ENCODE assay signal across 9 mouse cellular contexts in the genomic region with DNA sequence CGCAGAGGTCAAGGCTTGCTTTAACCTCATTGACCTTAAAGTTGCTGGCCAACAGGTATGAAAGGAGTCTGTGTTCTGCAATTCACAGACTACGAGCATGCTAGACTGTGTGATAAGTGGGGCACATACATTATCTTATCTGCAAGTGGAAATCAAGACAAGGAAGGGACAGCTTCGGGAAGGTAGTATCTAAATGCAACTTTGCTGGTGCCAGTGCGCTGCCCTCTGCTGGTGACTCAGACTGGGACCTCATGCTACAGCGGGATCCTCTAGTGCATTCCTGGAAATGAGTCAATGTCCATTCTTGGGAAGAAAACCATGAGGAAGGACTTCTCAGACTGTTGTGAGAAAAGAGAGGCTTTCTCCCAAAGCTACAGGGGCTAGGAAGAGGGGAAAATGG. TPM values are rescaled to one million over a fixed set of nuclear protein-coding genes. Genes with fewer than 3 reads are reported as not detected.
DNase-seq lines count a peak whose midpoint lies in the region; ATAC-seq and TF ChIP-seq lines count a peak whose summit lies in the region.
"Had no signal": no experiment of that assay in that cellular context is flagged by ENCODE, and none has a peak within 500 bp of the region (broad histone marks: within the 10 kb centered on the region; RNA-seq: fewer than 3 reads in every experiment).

No protein-coding gene starts in this region.

- no peak for ATAC-seq in cerebellum, adult (ENCODE audit: insufficient number of reproducible peaks, low FRiP score, low TSS enrichment)
- ATAC-seq in kidney, postnatal 0 days (replicated peaks; ENCODE audit: low FRiP score, low read depth) = no peak
- no peak; the same call in 1 of the 2 replicates for ATAC-seq in megakaryocyte-erythroid progenitor cell, adult 5-6 weeks (replicated peaks; ENCODE audit: low FRiP score, low TSS enrichment, poor library complexity, severe bottlenecking)

- WGBS in kidney, postnatal 0 days = 57% methylated on average over 5 of the region's 5 CpGs

- H3K27ac ChIP-seq in kidney, postnatal 0 days = no peak overlapping the region
- H3K27ac ChIP-seq: macrophage had no signal

- H3K4me1 ChIP-seq in kidney, postnatal 0 days (replicated peaks; ENCODE audit: insufficient read depth, low read length) = no peaks in the 10 kb centered on the region

- H3K4me2 ChIP-seq in kidney, postnatal 0 days (ENCODE audit: low read length) = no peak overlapping the region

- no peak overlapping the region for H3K9ac ChIP-seq in kidney, postnatal 0 days (ENCODE audit: low read depth, low read length)

- no peaks in the 10 kb centered on the region for H3K27me3 ChIP-seq in kidney, postnatal 0 days (ENCODE audit: insufficient read depth, low read length)

- no peaks in the 10 kb centered on the region for H3K36me3 ChIP-seq in kidney, postnatal 0 days (ENCODE audit: insufficient read depth, low read length)

- no peaks in the 10 kb centered on the region for H3K9me3 ChIP-seq in kidney, postnatal 0 days (replicated peaks; ENCODE audit: low read length)

- TF ChIP-seq CTCF in kidney, postnatal 0 days (IDR thresholded peaks at IDR 0.05; ENCODE audit: low read depth) = peak; percentile 76

- no peak overlapping the region for H3K4me3 ChIP-seq in kidney, postnatal 0 days (replicated peaks; ENCODE audit: low read depth, low read length)

- DNase-seq in cerebellum, adult 11 months = peak; percentile 50
- DNase-seq in right cerebral cortex, adult 2 months (ENCODE audit: low spot score in 2 of 2) = peak; percentile 39 to 46
- DNase-seq in right cerebral cortex, postnatal 36 days (ENCODE audit: low spot score in 2 of 2) = no peak
- peak; percentile 45 for DNase-seq in cerebellum, adult 9-11 months
- DNase-seq in kidney, postnatal 0 days (ENCODE audit: low spot score) = peak; percentile 70
- DNase-seq in retina, embryonic 14.5 days (ENCODE audit: low spot score) = peak; percentile 68

RNA-seq across cellular contexts. Expression of gene Abi3, which starts 11.4 kb away (rescaled TPM):
- 10.5 and 13.1 TPM in 2 replicates for polyA plus RNA-seq in kidney, postnatal 0 days (2015; fragmentation: Nextera tagmentation; extraction: Ambion mirVana)
- 5.9 and 8.9 TPM in 2 replicates for total RNA-seq in megakaryocyte-erythroid progenitor cell, adult 5-6 weeks (2014; fragmentation: Nextera tagmentation)
- 3.4 and 5.7 TPM in 2 replicates for total RNA-seq in megakaryocyte-erythroid progenitor cell, adult 5-6 weeks (2017)

RNA-seq across cellular contexts. Expression of gene Gngt2, which starts 16.7 kb away (rescaled TPM):
- 32.6 and 32.9 TPM in 2 replicates for polyA plus RNA-seq in kidney, postnatal 0 days (2015; fragmentation: Nextera tagmentation; extraction: Ambion mirVana)
- 4.4 and 5.0 TPM in 2 replicates for total RNA-seq in megakaryocyte-erythroid progenitor cell, adult 5-6 weeks (2014; fragmentation: Nextera tagmentation)
- 4.0 and 4.6 TPM in 2 replicates for total RNA-seq in megakaryocyte-erythroid progenitor cell, adult 5-6 weeks (2017)

RNA-seq across cellular contexts. Expression of gene Phospho1, which starts 29.4 kb away (rescaled TPM):
- polyA plus RNA-seq in kidney, postnatal 0 days (2015; fragmentation: Nextera tagmentation; extraction: Ambion mirVana) = 0.17 TPM in 1 of 2 replicates, not detected in the other
- total RNA-seq in megakaryocyte-erythroid progenitor cell, adult 5-6 weeks (2014; fragmentation: Nextera tagmentation) = 5.6 and 7.5 TPM in 2 replicates
- total RNA-seq in megakaryocyte-erythroid progenitor cell, adult 5-6 weeks (2017) = 0.56 and 3.2 TPM in 2 replicates

Comparison
In these comparisons a context has a peak if more than half of its experiments do, and no peak if none do; other contexts are left out.
1. DNase-seq: peak in cerebellum, adult 11 months (single experiment), right cerebral cortex, adult 2 months (2 of 2), cerebellum, adult 9-11 months (single experiment), kidney, postnatal 0 days (single experiment) and retina, embryonic 14.5 days (single experiment); none in right cerebral cortex, postnatal 36 days (0 of 2).